Comparison of ENCODE assay signal across 8 mouse cellular contexts in genomic region chr8:83200191-83201177, GRCm38 (mm10). TPM values are rescaled to one million over a fixed set of nuclear protein-coding genes. Genes with fewer than 3 reads are reported as not detected.
DNase-seq lines count a peak whose midpoint lies in the region; ATAC-seq and TF ChIP-seq lines count a peak whose summit lies in the region.

No protein-coding gene starts in this region.

- peaks cover 7% of the 10 kb centered on the region for H3K4me1 ChIP-seq in forebrain, embryonic 14.5 days (ENCODE audit: control insufficient read depth, insufficient read depth, low read length)
- peaks cover 9% of the 10 kb centered on the region for H3K4me1 ChIP-seq in forebrain, embryonic 12.5 days
- no peaks in the 10 kb centered on the region; the same call in 1 of the 2 replicates for H3K4me1 ChIP-seq in spleen, adult 2 months (ENCODE audit: control insufficient read depth, insufficient read depth, insufficient read length)
- H3K4me1 ChIP-seq in heart, adult 2 months (ENCODE audit: control insufficient read depth, insufficient read depth, low read length): peaks cover 9% of the 10 kb centered on the region
- H3K4me1 ChIP-seq in midbrain, embryonic 16.5 days (ENCODE audit: control insufficient read depth, insufficient read depth, low read length): peaks cover 6% of the 10 kb centered on the region

- DNase-seq in forebrain, embryonic 14.5 days (ENCODE audit: low spot score): peak; percentile 54
- no peak for DNase-seq in spleen, adult 2 months (ENCODE audit: low read depth in 1 of 2, low spot score in 2 of 2)
- DNase-seq in spleen, postnatal 36 days (ENCODE audit: low spot score in 2 of 2): no peak
- DNase-seq in heart, adult 2 months: peak; percentile 28 to 54
- peak; percentile 28 to 45 for DNase-seq in layer of hippocampus, postnatal 10 days (ENCODE audit: low spot score in 2 of 2)
- no peak for DNase-seq in retina, embryonic 14.5 days (ENCODE audit: low spot score)

- no peak for TF ChIP-seq POLR2A in spleen, adult 2 months (IDR thresholded peaks at IDR 0.05; ENCODE audit: low read depth, low read length)
- no peak for TF ChIP-seq POLR2A in heart, adult 2 months (IDR thresholded peaks at IDR 0.05; ENCODE audit: insufficient read depth, low read depth, low read length)

- H3K79me2 ChIP-seq in heart, adult 2 months (replicated peaks; ENCODE audit: control insufficient read depth, insufficient read depth, low read length): no peaks in the 10 kb centered on the region

- H3K27me3 ChIP-seq in forebrain, embryonic 14.5 days (replicated peaks; ENCODE audit: control insufficient read depth, insufficient read depth, low read length): no peaks in the 10 kb centered on the region
- no peaks in the 10 kb centered on the region for H3K27me3 ChIP-seq in forebrain, embryonic 12.5 days
- H3K27me3 ChIP-seq in spleen, adult 2 months (ENCODE audit: control insufficient read depth, insufficient read depth, low read length): no peaks in the 10 kb centered on the region
- H3K27me3 ChIP-seq in heart, adult 2 months (ENCODE audit: control insufficient read depth, insufficient read depth, low read length): no peaks in the 10 kb centered on the region
- H3K27me3 ChIP-seq in midbrain, embryonic 16.5 days (ENCODE audit: control insufficient read depth, insufficient read depth, low read depth, low read length): no peaks in the 10 kb centered on the region

- 86% methylated on average over 16 of the region's 16 CpGs for WGBS in forebrain, embryonic 14.5 days
- WGBS in forebrain, embryonic 12.5 days: 87% methylated on average over 16 of the region's 16 CpGs
- 45% methylated on average over 16 of the region's 16 CpGs for WGBS in spleen, adult 2 months
- 37% methylated on average over 16 of the region's 16 CpGs for WGBS in heart, adult 2 months
- WGBS in midbrain, embryonic 16.5 days: 72% methylated on average over 16 of the region's 16 CpGs

- intact Hi-C loops in heart, adult 2 months (cut with DNase I): no loop called here

- TF ChIP-seq EP300 in heart, adult 2 months (IDR thresholded peaks at IDR 0.05; ENCODE audit: insufficient read depth, low read depth, low read length): no peak

- no peak overlapping the region for H3K4me3 ChIP-seq in forebrain, embryonic 14.5 days (ENCODE audit: low read depth, low read length)
- no peak overlapping the region for H3K4me3 ChIP-seq in forebrain, embryonic 12.5 days (replicated peaks)
- H3K4me3 ChIP-seq in spleen, adult 2 months (ENCODE audit: extremely low read depth, insufficient read depth, insufficient read length): peak overlapping the region; percentile 24
- H3K4me3 ChIP-seq in heart, adult 2 months: peak overlapping the region; percentile 4; the same call in 1 of the 2 replicates
- no peak overlapping the region for H3K4me3 ChIP-seq in midbrain, embryonic 16.5 days (ENCODE audit: low read depth, low read length)

- no peak overlapping the region for H3K9ac ChIP-seq in forebrain, embryonic 14.5 days (ENCODE audit: low read length)
- no peak overlapping the region for H3K9ac ChIP-seq in forebrain, embryonic 12.5 days
- H3K9ac ChIP-seq in heart, adult 2 months (ENCODE audit: low read depth, low read length): peak overlapping the region; percentile 44; the same call in 1 of the 2 replicates
- H3K9ac ChIP-seq in midbrain, embryonic 16.5 days (ENCODE audit: low read depth, low read length): no peak overlapping the region

- TF ChIP-seq CTCF in spleen, adult 2 months (IDR thresholded peaks at IDR 0.05; ENCODE audit: extremely low read depth, insufficient read depth, insufficient read length, insufficient replicate concordance): no peak
- TF ChIP-seq CTCF in heart, adult 2 months (IDR thresholded peaks at IDR 0.05): no peak

- no peak overlapping the region for H3K4me2 ChIP-seq in forebrain, embryonic 14.5 days (ENCODE audit: low read length)
- no peak overlapping the region for H3K4me2 ChIP-seq in forebrain, embryonic 12.5 days
- no peak overlapping the region for H3K4me2 ChIP-seq in midbrain, embryonic 16.5 days (ENCODE audit: low read length)

- no peaks in the 10 kb centered on the region for H3K9me3 ChIP-seq in forebrain, embryonic 14.5 days (replicated peaks; ENCODE audit: control insufficient read depth, low read length)
- H3K9me3 ChIP-seq in forebrain, embryonic 12.5 days: no peaks in the 10 kb centered on the region
- no peaks in the 10 kb centered on the region for H3K9me3 ChIP-seq in midbrain, embryonic 16.5 days (replicated peaks; ENCODE audit: control insufficient read depth, low read length, poor library complexity, severe bottlenecking)

- H3K36me3 ChIP-seq in forebrain, embryonic 14.5 days (ENCODE audit: control insufficient read depth, insufficient read depth, low read length): no peaks in the 10 kb centered on the region
- no peaks in the 10 kb centered on the region for H3K36me3 ChIP-seq in forebrain, embryonic 12.5 days (replicated peaks)
- no peaks in the 10 kb centered on the region for H3K36me3 ChIP-seq in spleen, adult 2 months (ENCODE audit: control insufficient read depth, insufficient read depth, low read length)
- no peaks in the 10 kb centered on the region for H3K36me3 ChIP-seq in heart, adult 2 months (ENCODE audit: control insufficient read depth, insufficient read depth, low read length)
- no peaks in the 10 kb centered on the region for H3K36me3 ChIP-seq in midbrain, embryonic 16.5 days (ENCODE audit: control insufficient read depth, insufficient read depth, low read length)

- ATAC-seq in forebrain, embryonic 14.5 days: 0 out of 2 replicates have a peak, but pooled peaks have one; percentile 16
- ATAC-seq in forebrain, embryonic 12.5 days (ENCODE audit: low FRiP score): no peak
- ATAC-seq in midbrain, embryonic 16.5 days: no peak

- H3K27ac ChIP-seq in forebrain, embryonic 14.5 days (ENCODE audit: low read depth, low read length): no peak overlapping the region
- H3K27ac ChIP-seq in forebrain, embryonic 12.5 days: no peak overlapping the region
- no peak overlapping the region for H3K27ac ChIP-seq in spleen, adult 2 months (ENCODE audit: insufficient read depth, low read length)
- peak overlapping the region; percentile 31 for H3K27ac ChIP-seq in heart, adult 2 months
- peak overlapping the region; percentile 50; the same call in 1 of the 2 replicates for H3K27ac ChIP-seq in midbrain, embryonic 16.5 days (ENCODE audit: low read length)

RNA-seq across cellular contexts. Expression of gene Gm10645, which starts 34.5 kb away (rescaled TPM):
- 7.9 and 8.2 TPM in 2 replicates for polyA plus RNA-seq in forebrain, embryonic 14.5 days (2014; fragmentation: Nextera tagmentation; extraction: Ambion mirVana)
- polyA plus RNA-seq in forebrain, embryonic 12.5 days (2016; fragmentation: Nextera tagmentation; extraction: Ambion mirVana): 5.5 and 6.2 TPM in 2 replicates
- polyA plus RNA-seq in spleen, adult 2 months (2012; rRNA removed): 1.8 and 2.9 TPM in 2 replicates
- under 1 TPM in 1 of 2 experiments, not detected in 1; 0.20 TPM for total RNA-seq in heart, adult 2 months (2021)
- 0.29 TPM in 1 of 2 replicates, not detected in the other for polyA plus RNA-seq in heart, adult 2 months (2012; rRNA removed)
- 1 to 10 TPM; 1.4 to 1.7 TPM for total RNA-seq in layer of hippocampus, postnatal 10 days (2021)
- 6.1 and 6.9 TPM in 2 replicates for polyA plus RNA-seq in midbrain, embryonic 16.5 days (2015; fragmentation: Nextera tagmentation; extraction: Ambion mirVana)

RNA-seq across cellular contexts. Expression of gene Tbc1d9, which starts 35.3 kb away (rescaled TPM):
- polyA plus RNA-seq in forebrain, embryonic 14.5 days (2014; fragmentation: Nextera tagmentation; extraction: Ambion mirVana): 16.6 and 18.8 TPM in 2 replicates
- 11.6 and 12.7 TPM in 2 replicates for polyA plus RNA-seq in forebrain, embryonic 12.5 days (2016; fragmentation: Nextera tagmentation; extraction: Ambion mirVana)
- polyA plus RNA-seq in spleen, adult 2 months (2012; rRNA removed): 18.5 and 23.6 TPM in 2 replicates
- total RNA-seq in heart, adult 2 months (2021): 1 to 10 TPM; 2.3 to 2.6 TPM
- 2.4 and 3.1 TPM in 2 replicates for polyA plus RNA-seq in heart, adult 2 months (2012; rRNA removed)
- total RNA-seq in layer of hippocampus, postnatal 10 days (2021): 100 to 1,000 TPM in 1 of 2 experiments, 10 to 100 TPM in 1; 95.9 to 103 TPM
- polyA plus RNA-seq in midbrain, embryonic 16.5 days (2015; fragmentation: Nextera tagmentation; extraction: Ambion mirVana): 17.4 and 17.8 TPM in 2 replicates

Comparison
In these comparisons a context has a peak if more than half of its experiments do, and no peak if none do; other contexts are left out.
1. DNase-seq: peak in forebrain, embryonic 14.5 days (single experiment), heart, adult 2 months (2 of 2) and layer of hippocampus, postnatal 10 days (2 of 2); none in spleen, adult 2 months (0 of 2), spleen, postnatal 36 days (0 of 2) and retina, embryonic 14.5 days (single experiment).
2. H3K27ac ChIP-seq: peak in heart, adult 2 months (single experiment) and midbrain, embryonic 16.5 days (single experiment); none in forebrain, embryonic 14.5 days (single experiment), forebrain, embryonic 12.5 days (single experiment) and spleen, adult 2 months (single experiment).
3. H3K4me3 ChIP-seq: peak in spleen, adult 2 months (single experiment) and heart, adult 2 months (single experiment); none in forebrain, embryonic 14.5 days (single experiment), forebrain, embryonic 12.5 days (single experiment) and midbrain, embryonic 16.5 days (single experiment).